Mouse (Mus musculus) lung, postnatal 10 days (tissue): ENCODE measurements around the gene Acot8.
A peak's percentile ranks its signal among the peaks of the same experiment; 100 is the strongest.
"Not testable (repeated sequence)": the region's sequence is repeated elsewhere in the genome, so short reads cannot be mapped to it uniquely, and the experiment has no call there.

Experiments used
- DNase-seq: peaks from one replicate; pipeline ENCODE4 v3.0.0; 2021

The Acot8 gene

GRCm38 (mm10) chr2:164806614-164807013 lies 1.9 kb upstream of the Acot8 start:
- DNase-seq: no peak

DNA sequence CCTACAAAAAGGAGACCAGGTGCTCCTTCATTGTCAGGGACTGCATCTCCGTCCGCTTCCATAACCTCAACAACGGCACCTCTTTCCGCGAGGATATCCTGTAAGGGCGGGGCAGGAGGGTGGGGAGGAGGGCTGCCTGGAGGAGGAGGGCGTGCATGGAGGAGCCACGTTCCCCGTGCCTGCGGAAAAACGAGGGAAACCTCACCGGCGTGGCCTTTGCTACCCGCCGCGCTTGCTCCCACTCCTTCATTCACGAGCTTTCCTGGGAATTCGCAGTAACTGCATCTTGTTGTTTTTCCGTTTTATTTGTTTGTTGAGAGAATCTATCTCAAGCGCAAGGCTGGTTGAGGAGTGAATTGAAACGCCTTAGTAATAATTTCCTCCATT lies 643 bp upstream of the Acot8 start:
- no peak for DNase-seq

GRCm38 (mm10) chr2:164803921-164804313 lies 765 bp downstream of the Acot8 start:
- DNase-seq: no peak

- no peak for DNase-seq
These were observed 1.3 kb downstream of the Acot8 start for GRCm38 (mm10) chr2:164803201-164803920.

GRCm38 (mm10) chr2:164800252-164801004 lies 4.3 kb downstream of the Acot8 start:
- no peak for DNase-seq

DNA sequence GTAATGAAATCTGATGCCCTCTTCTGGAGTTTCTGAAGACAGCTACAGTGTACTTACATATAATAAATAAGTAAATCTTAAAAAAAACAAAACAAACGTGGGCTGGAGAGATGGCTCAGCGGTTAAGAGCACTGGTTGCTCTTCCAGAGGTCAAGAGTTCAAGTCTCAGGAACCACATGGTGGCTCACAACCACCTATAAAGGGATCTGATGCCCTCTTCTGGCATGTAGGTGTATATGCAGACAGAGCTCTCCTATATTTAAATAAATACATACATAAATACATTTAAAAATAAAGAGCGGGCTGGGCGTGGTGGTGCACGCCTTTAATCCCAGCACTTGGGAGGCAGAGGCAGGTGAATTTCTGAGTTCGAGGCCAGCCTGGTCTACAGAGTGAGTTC lies 6.1 kb downstream of the Acot8 start:
- DNase-seq: not testable (repeated sequence)

DNA sequence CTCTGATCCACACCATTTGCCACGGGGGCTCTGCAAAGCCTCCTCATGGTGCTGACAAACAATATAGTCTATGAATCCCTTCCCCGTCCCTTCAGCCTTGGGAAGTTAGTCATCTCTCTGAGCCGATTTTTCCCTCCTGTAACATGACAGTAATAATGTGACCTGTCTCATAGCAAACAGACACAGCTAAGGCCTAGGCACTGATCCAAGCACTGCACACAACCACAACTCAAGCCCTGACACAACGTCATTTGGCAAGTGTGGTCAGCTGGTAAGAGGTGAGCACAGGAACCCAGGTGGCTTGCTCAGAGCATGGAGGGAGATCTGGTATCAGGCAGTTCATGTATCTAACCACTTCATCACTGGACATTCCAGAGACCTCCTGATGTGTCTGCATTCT lies 8.8 kb downstream of the Acot8 start:
- no peak for DNase-seq

DNA sequence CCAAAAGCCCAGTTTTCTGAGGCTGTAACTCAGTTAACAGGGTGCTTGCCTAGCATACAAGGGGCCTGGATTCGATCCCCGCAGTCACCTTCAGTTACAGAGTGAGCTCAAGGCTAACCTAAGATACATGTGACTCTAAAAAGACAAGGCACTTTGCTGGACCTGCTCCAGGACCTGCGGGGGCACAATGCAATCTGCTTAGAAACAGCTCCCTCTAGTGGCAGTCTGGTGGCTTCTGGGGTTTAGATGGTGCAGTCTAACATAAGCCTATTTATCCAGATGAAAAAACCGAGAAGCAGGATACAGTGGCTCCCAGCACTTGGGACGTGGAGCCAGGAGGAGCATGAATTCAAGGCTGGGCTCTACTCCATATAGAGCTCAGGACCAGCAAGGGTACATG lies 10.4 kb downstream of the Acot8 start:
- DNase-seq: peak; percentile 92

DNA sequence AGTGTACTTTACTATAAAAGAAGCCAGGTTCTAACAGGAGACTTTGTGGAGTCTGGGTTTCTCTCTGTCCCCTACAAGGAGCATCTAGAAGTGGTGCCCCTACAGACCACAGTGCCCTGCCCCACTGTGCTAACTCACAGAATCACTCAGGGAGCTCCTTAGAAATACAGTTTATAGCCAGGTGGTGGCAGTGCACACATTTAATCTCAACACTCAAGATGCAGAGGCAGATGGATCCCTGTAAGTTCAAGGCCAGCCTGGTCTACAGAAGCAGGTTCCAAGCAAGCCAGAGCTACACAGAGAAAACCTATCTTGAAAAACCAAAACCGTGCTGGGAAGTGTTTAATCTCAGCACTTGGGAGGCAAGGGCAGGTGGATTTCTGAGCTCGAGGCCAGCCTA lies 10.9 kb downstream of the Acot8 start:
- no peak for DNase-seq

GRCm38 (mm10) chr2:164793236-164793635 lies 11.4 kb downstream of the Acot8 start:
- peak; percentile 78 for DNase-seq

GRCm38 (mm10) chr2:164792400-164793190 lies 12.1 kb downstream of the Acot8 start:
- DNase-seq: no peak

DNA sequence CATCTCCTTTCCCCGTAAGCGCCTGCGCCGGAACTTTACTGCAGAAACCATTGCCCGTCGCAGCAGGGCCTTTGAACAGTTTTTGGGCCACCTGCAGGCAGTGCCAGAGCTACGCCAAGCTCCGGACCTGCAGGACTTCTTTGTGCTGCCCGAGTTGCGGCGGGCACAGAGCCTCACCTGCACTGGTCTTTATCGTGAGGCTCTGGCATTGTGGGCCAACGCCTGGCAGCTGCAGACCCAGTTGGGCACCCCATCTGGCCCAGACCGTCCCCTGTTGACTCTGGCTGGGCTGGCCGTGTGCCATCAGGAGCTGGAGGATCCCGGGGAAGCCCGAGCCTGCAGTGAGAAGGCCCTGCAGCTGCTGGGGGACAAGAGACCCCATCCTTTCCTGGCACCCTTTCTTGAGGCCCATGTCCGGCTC lies 12.8 kb downstream of the Acot8 start:
- DNase-seq: no peak

DNA sequence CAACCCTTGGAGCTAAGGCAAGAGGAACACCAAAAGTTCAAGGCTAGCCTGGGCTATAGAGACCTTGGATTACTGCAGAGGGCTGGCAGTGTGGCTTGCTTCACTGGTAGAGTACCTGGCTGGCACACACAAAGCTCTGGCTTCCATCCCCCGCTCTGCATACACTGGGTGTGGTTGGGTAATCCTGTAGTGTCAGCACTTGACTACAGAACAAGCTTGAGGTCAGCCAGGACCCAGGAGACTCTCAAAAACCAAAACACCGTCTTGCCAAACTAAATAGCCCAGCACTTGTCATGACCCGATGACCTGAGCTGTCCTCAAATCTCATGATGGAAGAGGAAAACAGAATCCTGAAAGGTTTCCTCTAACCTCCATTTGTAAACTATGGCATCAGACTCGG lies 14.2 kb downstream of the Acot8 start:
- peak; percentile 62 for DNase-seq

DNA sequence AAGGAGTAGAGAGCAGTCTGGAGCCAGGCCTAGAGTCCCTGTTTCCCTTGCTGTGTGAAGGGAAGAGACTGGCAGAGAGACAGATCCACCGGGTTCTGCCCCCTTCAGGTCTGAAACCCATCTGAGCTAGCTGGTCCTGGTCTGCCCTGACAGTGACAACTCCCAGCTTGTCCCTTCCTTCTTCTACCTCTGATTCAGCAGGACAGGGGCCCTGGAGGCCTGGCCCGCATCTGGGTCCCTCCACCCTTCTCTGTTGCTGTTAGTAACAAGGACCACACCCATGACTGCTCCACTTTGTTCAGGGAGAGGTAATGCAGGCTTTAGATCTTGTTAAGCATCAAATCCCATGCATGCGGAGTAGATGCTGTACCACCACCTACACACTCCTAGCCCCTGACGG lies 16.3 kb downstream of the Acot8 start:
- DNase-seq: no peak

DNA sequence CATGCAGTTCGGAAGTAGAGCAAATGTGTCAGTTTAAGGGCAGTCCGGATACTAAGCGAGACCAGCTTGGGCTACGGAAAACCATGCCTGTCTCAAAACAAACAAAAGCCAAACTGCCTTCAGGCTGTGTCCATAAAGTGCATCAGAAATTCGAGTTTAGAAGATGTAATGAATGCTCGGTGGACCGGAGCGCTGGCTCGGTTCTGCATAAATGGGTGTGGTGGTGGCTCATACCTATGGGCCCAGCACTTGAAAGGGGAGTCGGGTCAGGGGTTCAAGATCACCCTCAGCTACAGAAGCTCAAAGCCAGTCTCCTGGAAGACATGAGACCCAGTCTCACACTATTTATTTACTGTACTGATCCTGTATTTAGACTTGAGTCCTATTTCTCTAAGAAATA lies 16.9 kb downstream of the Acot8 start:
- DNase-seq: no peak

- no peak for DNase-seq
These were observed 17.6 kb downstream of the Acot8 start for GRCm38 (mm10) chr2:164787032-164787431.

GRCm38 (mm10) chr2:164786388-164786885 lies 18.2 kb downstream of the Acot8 start:
- peak; percentile 64 for DNase-seq

DNA sequence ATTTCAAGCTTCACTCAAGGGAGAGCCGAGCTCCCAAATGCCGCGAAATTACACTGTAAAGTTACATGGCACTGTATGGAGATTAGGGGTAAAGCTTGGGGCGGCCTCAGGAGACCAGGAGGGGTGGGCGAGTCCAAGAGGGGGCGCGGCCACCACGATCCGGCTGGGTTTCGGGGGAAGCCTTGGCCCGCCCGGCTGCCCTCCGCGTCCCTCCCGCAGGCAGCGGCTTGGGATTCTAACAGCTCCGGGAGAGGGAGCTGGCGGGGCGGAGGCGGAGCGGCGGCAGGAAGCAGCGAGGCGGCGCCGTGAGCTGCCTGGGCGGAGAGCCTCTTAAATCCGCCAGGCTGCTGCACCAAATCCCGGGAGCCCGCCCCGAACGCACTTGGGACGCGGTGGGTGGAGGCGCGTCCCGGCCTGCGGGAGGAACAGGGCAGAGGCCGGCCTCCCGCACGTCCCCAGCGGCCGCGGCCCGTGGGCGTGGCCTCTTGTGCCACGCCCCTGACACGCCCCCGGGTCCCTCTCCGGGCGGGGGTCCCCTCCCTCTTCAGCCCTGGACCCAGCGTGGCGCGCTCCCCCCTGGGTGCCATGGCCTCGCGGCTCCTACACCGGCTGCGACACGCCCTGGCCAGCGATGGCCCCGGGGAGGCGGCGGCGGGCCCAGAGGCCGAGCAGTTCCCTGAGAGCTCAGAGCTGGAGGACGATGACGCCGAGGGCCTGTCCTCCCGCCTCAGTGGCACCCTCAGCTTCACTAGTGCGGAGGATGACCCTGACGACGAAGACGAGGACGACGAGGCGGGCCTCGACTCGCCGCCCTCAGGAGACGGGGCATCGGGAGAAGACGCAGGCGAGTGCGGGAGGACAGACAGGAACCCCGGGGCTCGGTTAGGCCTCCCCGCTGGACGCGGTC lies 18.9 kb downstream of the Acot8 start, which contains the start of gene Snx21:
Gene Snx21, plus strand, starts transcription at position 343 of the 907 bp plus-strand sequence.
- DNase-seq: peak; percentile 92

- DNase-seq: no peak
These were observed 19.7 kb downstream of the Acot8 start for GRCm38 (mm10) chr2:164784869-164785420.

- no peak for DNase-seq
These were observed 20.6 kb downstream of the Acot8 start for GRCm38 (mm10) chr2:164783926-164784581.

DNA sequence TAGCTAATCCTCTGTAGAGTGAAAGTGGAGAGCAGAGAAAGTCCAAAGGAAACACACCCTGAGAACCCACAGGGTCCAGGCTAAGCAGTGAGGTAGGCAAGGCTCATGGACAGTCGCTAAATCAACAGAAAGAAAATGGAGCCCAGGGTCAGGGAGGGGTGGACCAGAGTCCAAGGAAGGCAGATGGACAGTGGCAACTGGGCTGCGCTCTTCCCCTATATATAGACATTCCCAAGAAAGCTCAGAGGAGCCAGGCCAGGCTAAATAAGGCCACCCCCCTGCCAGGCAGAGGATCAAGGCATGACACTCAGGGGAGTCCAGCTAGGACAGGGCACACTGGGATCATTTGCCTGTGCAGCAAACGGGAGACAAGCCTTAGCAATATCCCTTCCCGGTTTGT lies 22.8 kb downstream of the Acot8 start:
- DNase-seq: no peak
